Mouse (Mus musculus) left cerebral cortex, postnatal 25 days (tissue): ENCODE data around the gene Upk3a. TPM values are rescaled to one million over a fixed set of nuclear protein-coding genes. Genes with fewer than 3 reads are reported as not detected.

ENCODE experiments used
- DNase-seq, 2 experiments: peaks; one replicate each; pipeline ENCODE4 v3.0.0; 2022; ENCODE audit warnings: low spot score in 2 of 2, mixed read lengths in 1 of 2
- intact Hi-C: fragments of 180-260 bp; cut with DNase I; formaldehyde crosslinking; loops from one replicate; pipeline ENCODE4 v1.15.1; 2025
- total RNA-seq, 2 experiments: library from RNA; stranded (reverse); gene quantifications; 2 replicates each; pipeline ENCODE4 v1.2.3; 2021

The Upk3a gene
- total RNA-seq, 2 experiments from 2014 or later = not detected

- intact Hi-C loops = no loop called here
- no peak for DNase-seq
These were observed 26.2 kb downstream of the Upk3a start for GRCm38 (mm10) chr15:85043116-85043515.

- intact Hi-C loops = no loop called here
- no peak for DNase-seq
These were observed 26.8 kb downstream of the Upk3a start for GRCm38 (mm10) chr15:85043761-85044160.

GRCm38 (mm10) chr15:85046230-85046950, 29.4 kb downstream of the Upk3a start:
- DNase-seq = peak in 1 of 2 experiments; percentile 66
- intact Hi-C loops = no loop called here

GRCm38 (mm10) chr15:85047865-85048264, 30.9 kb downstream of the Upk3a start:
- intact Hi-C loops = no loop called here
- no peak for DNase-seq

GRCm38 (mm10) chr15:85049758-85050157, 32.8 kb downstream of the Upk3a start:
- DNase-seq = no peak
- intact Hi-C loops = no loop called here

- DNase-seq = no peak
- intact Hi-C loops = no loop called here
These were observed 37.2 kb downstream of the Upk3a start for GRCm38 (mm10) chr15:85054098-85054497.

GRCm38 (mm10) chr15:85055186-85055585, 38.2 kb downstream of the Upk3a start:
- intact Hi-C loops = no loop called here
- DNase-seq = no peak

- intact Hi-C loops = no loop called here
- DNase-seq = no peak
These were observed 46.5 kb downstream of the Upk3a start for GRCm38 (mm10) chr15:85063421-85063820.

- DNase-seq = peak; percentile 13 to 64
- intact Hi-C loops = loop anchor here (2.0 to 10.0 kb wide), 2 partner anchors 70 to 316 kb away; no protein-coding TSS in a partner anchor
These were observed 53.6 kb downstream of the Upk3a start for GRCm38 (mm10) chr15:85070561-85070960.

Other genes with a start within 250 kb of the Upk3a start
- gene Phf21b, start 161.1 kb upstream of the Upk3a start, total RNA-seq = 10 to 100 TPM; 14.2 to 16.9 TPM
- gene Gm29666, start 97.1 kb upstream of the Upk3a start, total RNA-seq = 1 to 10 TPM; 1.1 to 1.2 TPM
- gene Nup50, start 93.7 kb upstream of the Upk3a start, total RNA-seq = 10 to 100 TPM; 32.5 to 34.5 TPM
- 10 to 100 TPM; 77.7 to 82.7 TPM for gene 5031439G07Rik, start 28.6 kb upstream of the Upk3a start, total RNA-seq
- 10 to 100 TPM; 22.7 to 23.5 TPM for gene Fam118a, start 11.8 kb downstream of the Upk3a start, total RNA-seq
- gene Smc1b, start 114.8 kb downstream of the Upk3a start, total RNA-seq = not detected
- not detected for gene Ribc2, start 114.9 kb downstream of the Upk3a start, total RNA-seq
- 10 to 100 TPM; 10.3 to 10.8 TPM for gene Fbln1, start 188.8 kb downstream of the Upk3a start, total RNA-seq